Mouse (Mus musculus) adrenal gland, adult (tissue): ENCODE data around the gene Frmd4a.
"Not testable (repeated sequence)": the region's sequence is repeated elsewhere in the genome, so short reads cannot be mapped to it uniquely, and the experiment has no call there.

Source experiments
- DNase-seq, 2 experiments: peaks; one replicate each; pipeline ENCODE4 v3.0.0; 2022 to 2023; ENCODE audit warnings: low spot score in 1 of 2; ENCODE audit not compliant: inconsistent age in 2 of 2

Frmd4a gene

DNA sequence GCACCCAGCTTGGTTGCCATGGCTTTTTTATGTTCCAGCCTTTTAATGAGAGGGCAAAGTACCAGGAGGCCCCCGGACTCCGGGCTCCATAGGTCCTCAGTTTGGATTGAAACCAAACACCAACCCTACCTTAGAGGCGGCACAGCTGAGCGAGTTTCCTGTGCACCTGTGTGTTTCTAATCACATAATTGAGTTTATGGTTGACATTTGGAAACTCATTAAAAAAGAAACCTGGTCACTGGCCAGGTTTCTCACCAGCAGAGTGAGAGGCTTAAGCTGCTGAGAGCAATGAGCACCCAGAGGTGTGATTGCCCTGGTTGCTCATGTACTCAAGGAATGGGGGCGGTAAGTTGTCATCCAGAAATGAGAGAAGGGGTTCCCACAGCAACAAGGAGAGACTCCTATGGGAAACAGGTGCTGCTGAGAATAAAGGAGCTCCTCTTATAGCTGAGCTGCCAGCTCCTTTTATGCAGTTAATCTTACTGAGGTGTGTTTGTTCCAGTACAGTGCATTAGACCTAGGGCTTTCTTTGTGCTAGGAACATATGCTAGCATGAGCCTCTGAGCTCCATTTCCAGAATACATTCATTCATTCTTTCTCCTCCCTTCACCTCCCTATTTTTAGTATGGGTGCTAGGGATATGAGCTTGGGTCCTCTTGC, 529.6 kb downstream of the Frmd4a start:
- DNase-seq = peak in 1 of 2 experiments; percentile 16

DNA sequence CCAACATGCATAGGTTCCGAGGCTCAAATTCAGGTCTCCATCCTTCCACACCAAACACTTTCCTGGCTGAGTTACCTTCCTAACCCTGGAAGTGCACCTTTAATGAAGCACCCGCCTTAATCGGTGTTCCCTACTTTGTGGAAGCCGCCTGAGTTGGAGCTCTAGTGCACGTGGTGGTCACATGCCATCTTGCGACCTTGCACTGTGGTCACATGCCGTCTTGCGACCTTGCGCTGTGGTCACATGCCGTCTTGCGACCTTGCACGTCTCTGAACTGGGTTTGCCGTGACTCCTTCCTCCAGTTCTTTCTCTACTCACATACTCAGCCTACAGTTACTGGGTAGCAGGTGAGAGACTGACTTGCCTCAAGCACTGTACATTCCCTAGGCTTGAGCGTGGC, 531.8 kb downstream of the Frmd4a start:
- peak in 1 of 2 experiments; percentile 25 for DNase-seq

DNA sequence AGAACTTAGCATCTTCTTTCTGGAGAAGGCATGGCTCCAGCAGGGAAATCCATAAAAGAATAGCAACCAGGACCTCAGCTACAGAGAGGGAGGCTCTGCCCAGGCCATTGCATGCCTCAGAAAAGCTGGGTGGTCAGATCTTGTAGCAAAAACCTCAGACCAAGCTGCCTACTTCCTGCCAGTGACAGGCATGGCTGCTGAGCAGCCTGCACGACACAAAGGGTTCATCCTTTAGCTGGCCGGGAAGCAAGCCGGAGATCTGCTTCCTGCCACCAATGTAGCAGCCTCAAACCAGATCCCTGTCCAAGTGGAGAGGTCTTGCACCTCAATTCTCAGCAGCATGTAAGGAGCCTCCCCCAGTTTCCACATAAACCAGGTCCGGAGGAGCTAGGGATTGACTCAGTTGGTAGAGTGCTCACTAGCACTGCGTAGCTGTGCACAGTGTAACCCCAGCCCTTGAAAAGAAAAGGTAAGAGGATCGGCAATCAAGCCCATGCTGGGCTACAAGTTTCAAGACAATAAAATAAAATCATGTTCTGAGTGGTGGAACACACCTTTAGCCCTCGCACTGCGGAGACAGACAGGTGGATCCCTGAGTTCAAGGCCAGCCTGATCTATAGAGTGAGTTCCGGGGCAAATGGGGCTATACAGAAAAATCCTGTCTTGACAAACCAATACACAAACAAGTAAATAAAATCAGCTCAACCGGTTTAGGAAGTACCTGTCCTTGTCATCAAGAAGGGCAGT, 532.7 kb downstream of the Frmd4a start:
- peak in 1 of 2 experiments; percentile 27 for DNase-seq

DNA sequence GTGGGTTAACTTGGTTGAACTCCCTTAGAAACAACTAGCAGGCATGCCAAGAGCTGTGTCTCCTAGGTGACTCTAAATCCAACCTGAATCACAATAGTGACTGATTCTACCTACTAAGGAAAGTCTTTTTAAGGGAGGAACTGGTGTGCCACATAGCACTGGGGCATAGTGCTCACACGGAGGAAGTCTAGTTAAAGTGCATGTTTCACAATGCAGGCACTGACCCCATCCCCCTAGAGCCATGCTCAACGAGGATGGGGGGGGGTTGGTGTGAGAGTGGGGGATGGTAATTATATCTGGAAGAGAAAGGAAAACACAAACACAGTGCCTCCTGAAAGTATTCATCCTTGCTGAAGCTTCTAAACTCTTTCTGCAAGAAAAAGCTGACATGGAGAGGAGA, 533.9 kb downstream of the Frmd4a start:
- DNase-seq = no peak

DNA sequence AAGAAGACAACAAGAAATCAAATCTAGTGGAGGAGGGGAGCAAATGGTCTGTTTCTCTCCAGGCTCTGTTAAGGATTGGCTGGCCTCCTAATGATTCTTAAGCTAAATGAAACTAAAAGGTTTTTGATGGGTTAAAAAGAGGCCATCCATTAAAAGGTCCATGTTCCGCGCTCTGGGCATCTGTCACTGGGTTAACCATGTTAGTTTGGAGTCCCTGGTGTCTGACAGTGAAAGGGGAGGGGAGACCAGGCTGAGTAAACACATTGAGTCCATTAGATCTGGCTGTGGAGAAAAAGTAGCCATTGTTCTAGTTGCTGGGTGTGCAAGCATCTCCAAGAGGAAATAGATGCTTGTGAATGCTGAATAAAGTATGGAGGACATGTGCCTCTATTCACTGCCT, 534.3 kb downstream of the Frmd4a start:
- no peak for DNase-seq

DNA sequence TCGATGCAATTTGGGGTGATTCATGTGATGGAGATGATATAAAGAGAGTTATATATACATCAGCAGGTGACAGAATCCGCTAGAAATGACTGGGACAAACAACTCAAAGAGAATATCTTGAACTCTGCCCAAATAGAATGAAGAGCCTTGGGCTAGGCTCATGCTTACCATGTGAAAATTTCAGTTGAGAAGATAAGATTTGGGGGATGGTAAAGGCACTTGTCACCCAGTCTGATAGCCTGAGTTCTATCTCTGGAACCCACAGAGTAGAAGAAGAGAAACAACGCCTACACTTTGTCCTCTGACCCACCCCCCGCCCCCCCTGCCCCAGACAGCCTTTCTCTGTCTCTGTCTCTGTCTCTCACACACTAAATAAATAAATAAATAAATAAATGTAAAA, 535.0 kb downstream of the Frmd4a start:
- DNase-seq = no peak

DNA sequence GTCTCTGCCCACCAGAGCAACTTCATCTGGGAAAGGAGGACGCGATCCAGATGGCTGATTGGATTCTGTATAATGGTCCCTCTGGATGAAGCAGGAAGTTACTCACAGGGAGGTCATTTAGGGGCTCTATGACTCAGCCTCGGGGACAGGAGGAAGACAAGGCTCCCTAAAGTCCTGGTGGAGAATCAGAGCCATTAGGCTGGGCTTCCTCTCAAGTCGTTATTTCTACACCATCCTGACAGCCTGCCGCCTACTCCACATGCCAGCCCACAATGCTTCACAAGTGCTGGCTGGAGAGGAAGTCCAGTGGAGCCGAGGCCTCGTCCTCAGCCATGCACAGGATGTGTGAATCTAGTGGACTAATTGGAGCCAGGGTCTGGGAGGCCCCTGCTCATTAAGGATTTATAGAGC, 537.7 kb downstream of the Frmd4a start:
- DNase-seq = peak; percentile 47 to 71

DNA sequence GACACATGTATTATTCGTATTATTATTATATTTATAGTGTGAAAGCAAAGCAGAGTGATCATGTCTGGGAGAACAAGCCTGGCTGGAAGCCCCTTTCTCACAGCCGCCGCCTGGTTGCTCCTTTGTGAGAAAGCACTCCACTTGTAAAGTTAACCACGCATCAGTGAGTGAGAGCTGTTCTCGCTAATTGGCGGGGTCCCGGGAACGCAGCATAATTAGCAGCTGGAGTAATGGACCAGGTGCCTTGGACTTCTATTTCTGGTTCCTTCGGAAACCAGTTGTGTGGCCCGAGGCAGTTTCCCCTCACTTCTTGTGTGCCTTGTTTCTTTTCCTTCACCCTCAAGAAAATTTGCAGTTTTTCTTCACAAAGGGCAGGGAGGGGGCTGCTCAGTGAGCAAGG, 538.7 kb downstream of the Frmd4a start:
- DNase-seq = no peak

DNA sequence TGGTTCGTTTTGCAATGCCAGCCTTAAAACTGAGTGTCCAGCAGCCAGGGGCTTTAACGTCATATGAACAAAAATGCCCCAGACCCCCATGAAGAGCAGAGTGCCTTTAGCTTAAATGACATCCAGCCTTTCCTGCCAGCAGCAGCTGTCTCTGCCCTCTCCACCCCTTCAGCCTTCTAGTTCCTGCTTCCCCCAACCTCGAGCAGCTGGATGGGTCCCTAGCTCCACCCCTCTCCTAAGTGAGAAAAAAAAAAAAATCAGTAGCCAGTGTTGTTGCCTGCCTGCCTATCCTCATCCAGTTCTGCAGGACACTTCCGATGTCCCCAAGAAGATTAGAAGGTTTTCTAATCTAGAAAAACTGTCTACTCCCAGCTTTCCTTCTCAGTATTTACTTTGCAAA, 539.5 kb downstream of the Frmd4a start:
- no peak for DNase-seq

DNA sequence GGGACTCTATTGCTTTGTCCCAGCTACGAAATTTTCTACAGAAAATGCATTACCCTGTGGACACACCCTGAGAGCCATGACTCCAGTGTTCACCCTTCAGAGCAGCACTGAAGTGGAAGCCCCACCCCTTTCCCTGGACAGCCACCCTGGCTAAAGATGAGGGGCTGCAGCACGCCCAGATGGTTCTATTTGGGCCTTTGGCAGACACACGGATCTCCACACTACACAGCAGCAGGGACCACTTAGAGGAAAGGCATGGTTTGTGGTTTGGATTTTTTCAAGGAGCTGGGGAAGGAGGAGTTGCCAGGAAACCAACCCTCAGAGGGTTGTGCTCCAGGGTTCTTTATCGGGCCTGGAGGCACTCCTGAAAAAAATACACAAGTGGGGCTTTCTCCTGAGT, 539.9 kb downstream of the Frmd4a start:
- no peak for DNase-seq

DNA sequence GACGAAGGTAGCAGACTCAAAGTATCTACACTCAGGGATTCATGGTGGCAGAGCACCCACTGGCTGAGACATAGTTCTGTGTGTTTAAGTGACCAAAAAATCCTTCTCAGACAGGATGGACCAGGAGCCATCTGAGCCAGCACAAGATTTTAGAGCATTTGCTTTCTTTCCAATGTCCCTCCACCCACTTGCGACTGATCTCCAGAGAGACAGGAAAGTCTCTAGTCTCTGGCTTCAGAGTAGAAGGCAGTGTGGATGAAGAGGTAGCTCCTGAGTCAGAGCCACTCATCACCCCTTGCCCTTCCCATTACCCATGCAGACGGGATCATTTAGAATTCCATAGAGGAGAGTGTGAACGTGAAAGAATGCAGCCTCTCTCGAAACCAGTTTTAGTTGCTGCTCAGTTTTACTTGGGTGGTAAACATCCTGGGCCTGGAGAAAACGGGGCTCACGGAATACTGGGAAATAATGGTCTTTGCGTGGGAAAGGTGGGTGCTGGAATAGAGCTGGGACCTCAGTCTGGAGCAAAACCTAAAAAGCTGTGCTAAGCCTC, 541.2 kb downstream of the Frmd4a start:
- DNase-seq = no peak

DNA sequence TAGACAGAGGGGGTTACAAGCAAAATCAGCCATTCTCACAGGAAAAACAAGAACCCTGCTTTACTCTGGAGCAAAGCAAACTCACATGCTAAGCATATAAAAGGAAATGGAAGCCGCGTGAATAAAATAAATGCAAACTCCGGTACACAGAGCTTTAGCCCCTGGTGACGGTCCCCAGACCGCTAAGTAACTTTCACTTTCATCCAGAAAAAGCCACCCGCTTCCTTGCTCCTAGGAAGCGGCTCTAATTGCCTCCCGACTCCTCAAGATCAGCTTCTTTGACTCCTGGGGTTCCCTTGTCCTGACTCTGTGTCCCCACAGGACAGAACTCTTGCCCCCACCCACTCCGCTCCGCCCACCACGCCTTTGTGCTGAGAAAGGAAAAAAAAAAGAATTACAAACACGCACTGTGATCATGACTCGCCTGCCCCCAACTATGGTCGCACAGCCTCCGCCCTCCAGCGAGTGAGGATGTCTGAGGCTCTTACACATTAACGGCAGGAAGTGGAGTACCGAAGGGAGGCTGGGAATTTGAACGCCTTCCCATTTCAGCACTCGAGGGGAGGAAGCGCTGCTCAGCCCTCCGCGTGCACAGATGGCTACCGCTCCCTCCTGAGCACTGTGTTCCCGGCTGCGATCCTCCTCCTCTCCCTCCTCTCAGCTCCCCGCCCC, 541.8 kb downstream of the Frmd4a start:
- peak; percentile 85 to 92 for DNase-seq

DNA sequence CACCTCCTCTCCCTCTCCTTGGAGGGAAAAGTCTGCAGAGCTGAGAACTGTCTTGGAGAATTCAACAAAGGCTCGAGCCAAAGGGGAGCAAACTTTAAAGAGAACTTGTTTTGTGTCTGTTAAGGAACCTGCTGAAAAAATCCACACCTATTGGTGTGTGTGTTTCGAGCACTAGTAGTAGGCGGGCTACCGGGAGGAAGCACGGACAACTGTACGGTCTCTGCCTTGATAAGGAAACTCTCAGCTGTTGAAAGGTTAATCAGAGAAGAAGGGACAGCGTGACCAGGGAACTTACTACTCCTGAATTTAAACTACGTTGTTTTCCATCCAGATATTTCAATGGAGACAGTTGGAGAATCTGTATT, 542.3 kb downstream of the Frmd4a start:
- no peak for DNase-seq

DNA sequence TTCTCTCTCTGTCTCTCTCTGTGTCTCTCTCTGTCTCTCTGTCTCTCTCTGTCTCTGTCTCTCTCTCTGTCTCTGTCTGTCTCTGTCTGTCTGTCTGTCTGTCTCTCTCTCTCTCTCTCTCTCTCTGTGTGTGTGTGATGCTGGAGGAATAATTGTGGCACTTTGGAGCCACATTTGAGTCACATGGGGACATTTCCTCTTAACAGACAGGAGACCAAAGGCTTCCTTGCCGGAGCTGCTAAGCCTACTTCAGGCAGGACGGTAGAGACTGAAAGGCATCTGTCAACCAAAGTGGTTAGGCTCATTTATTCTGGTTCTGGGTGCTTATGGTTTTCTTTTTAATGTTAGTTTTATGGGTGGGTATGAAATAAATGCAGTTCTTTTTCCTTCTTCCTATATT, 543.0 kb downstream of the Frmd4a start:
- DNase-seq = not testable (repeated sequence)

DNA sequence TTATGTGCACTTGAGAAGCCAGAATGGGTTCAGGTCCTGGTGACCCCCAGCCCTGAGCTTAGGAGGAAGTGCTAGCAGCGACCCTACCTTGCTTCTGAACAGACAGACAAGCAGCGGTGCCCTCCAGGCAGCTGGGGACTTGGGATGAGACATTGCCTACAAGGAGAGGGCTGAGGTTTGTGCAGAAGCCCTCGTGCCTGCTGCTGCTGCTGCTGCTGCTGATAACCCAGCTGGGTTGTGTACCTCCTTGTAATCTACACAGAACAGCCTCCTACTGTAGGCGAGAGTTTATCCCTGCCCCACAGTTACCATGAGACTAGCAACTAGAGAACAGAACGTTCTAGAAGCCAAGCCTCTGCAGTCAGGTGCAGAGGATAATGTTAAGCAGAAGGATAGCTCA, 543.7 kb downstream of the Frmd4a start:
- peak in 1 of 2 experiments; percentile 52 for DNase-seq

DNA sequence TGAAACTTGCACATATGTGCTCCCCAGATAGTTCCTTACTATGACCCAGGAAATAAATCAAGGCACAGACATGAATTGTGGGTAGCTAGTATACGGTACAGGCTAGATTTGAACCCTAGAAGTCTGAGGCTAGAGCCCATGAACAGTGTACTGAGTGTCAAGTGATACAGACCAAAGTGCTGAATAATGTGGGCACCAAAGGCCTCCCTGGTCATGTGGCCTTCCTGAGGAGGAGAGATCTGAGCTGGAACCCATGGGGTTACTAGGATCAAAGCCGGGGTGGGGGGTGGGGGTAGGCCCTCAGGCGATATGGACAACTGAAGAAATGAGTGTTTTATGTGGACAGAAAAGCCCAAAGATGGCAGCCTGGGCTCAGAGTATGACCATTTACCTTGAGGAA, 544.9 kb downstream of the Frmd4a start:
- DNase-seq = no peak

DNA sequence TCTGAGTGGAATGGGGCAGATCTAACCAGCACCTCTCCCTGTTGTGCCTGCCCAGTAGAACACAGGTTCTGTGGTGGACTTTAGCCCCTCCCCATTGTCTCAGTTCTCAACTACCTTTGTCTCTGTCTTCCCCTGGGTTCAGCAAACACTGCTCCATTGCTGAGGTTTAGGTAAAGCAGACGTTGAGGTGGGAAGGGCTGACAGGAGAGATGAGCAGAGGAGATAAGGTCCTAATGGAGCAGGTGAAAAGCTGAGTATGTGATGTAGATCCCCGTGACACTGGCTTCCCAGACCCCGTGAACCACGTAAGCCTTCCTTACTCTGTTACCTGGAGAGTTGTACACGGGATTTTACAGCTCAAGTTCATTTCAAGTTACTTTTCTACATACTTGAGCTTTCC, 545.3 kb downstream of the Frmd4a start:
- DNase-seq = no peak

DNA sequence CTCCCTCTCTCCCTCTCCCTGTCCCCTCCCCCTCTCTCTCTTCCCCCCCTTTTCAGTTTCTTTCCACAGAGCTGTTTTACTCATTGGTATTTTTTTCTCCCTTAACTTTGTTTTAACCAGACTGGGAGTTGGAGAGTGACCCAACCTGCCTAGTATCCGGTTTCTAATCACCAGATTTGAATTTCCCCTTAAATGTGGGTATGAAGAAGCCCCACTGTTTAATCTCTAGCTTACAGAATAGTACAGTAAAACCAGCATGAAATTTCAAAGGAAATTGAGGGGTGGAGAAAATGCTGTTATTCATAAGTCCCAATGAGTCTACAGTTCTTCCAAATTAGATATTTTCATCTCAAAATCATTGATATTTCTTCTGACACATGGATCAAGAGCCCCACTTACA, 545.8 kb downstream of the Frmd4a start:
- no peak for DNase-seq

DNA sequence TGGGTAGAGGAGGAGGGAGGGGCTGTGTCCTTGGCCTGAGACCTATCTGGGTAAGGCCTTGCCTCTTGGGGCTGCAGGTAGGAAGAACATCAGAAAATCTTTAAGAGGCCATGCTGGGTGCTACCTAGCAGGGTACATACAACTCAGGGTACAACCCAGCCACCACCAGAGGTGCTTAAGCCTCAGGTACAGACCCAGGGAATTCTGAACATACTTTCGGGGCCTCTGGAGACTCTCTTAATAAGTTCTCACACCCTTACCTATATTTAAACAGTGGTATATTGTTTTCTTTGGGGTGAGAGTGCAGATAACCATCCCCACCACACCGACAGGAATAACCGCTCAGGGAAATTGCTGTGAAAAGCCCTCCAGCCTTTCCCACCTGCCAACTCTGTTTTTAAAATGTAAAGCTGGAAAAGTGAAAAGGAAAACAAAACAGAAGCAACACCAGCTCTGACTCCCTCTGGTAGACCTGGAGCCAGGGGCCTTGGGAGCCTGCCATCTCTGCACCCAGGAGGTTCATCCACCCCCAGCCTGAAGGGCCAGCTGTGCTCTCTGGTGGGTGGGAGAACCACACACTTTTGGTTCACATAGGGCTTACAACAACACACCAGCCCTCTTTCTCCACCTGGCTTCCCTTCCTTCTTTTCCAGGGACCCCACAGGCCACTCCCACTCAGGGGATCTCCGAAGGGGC, 548.9 kb downstream of the Frmd4a start:
- DNase-seq = no peak

DNA sequence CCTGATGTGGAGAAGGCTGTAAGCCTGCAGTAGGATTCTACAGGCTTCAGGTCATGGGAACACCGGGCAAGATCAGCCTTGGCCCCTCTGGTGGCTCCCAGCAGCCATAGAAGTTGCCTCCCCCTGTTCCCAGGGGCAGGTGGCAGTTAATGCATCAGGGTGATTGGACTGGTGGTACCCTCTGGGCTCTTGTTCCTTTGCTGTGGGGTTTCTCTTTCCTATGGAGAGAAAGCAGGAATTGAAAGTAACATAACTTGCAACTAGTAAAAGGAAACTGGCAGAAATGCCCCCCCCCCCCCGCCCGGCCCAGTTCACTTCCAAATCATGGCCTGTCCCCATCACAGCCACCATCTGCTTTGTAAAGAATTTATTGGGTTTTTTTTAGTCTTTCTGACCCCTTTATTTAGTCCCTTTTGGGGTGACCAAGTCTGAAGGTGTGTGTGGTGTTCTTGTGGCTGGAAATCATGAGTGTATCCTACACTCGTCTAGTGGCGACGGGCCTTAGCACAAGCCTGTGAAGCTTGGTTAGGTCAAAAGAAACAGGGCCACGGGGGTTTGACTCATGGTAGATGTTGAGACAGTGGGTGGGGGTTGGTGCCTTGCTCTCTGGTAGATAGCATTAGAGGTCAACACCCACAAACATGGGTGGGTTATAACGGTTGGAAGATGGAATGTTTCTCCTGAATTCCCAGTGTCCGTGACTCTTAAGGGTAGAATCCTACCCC, 549.6 kb downstream of the Frmd4a start:
- no peak for DNase-seq

DNA sequence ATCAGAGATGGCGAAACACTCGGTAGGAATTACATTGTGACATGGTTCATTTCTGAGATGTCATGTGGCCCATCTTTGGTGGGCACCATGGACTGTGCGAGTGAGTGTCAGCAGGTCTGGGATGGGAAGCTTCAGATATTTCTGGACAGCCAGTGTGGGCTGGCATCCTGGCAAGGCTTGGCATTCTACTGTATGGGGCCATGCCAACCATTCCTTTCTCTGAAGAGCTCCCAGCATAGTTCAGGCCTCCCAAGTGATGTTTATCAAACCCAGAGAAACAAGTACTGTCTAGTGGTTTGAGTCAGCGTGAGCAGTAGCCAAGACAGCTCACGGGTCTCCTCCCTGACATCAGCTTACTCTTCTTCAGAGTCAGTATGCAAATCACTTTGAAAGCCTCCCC, 551.5 kb downstream of the Frmd4a start:
- DNase-seq = no peak
